Mouse (Mus musculus) midbrain, embryonic 12.5 days (tissue): ENCODE results near the gene Mlf1. TPM values are rescaled to one million over a fixed set of nuclear protein-coding genes. Genes with fewer than 3 reads are reported as not detected.

ENCODE experiments used
- ATAC-seq: fragments of 200-750 bp; cut with Nextera tagmentation; 2 replicates; pipeline ENCODE4 v1.8.0; 2017; ENCODE audit warnings: low read depth, moderate TSS enrichment, moderate library complexity; ENCODE audit not compliant: low FRiP score
- H3K27ac ChIP-seq: fragments of 300-500 bp; sonication (generic); replicated peaks from 2 replicates; pipeline ENCODE4 v1.5.1; 2016; ENCODE audit warnings: mild to moderate bottlenecking
- H3K27me3 ChIP-seq: fragments of 300-500 bp; sonication (generic); 2 replicates; pipeline ENCODE4 v1.6.1; 2016; ENCODE audit warnings: mild to moderate bottlenecking
- H3K36me3 ChIP-seq: fragments of 300-500 bp; sonication (generic); 2 replicates; pipeline ENCODE4 v1.6.1; 2016
- H3K4me1 ChIP-seq: fragments of 300-500 bp; sonication (generic); 2 replicates; pipeline ENCODE4 v1.6.1; 2016
- H3K4me2 ChIP-seq: fragments of 300-500 bp; sonication (generic); replicated peaks from 2 replicates; pipeline ENCODE4 v1.6.1; 2016; ENCODE audit warnings: mild to moderate bottlenecking, moderate library complexity
- H3K4me3 ChIP-seq: fragments of 300-500 bp; sonication (generic); 2 replicates; pipeline ENCODE4 v1.5.1; 2016; ENCODE audit warnings: mild to moderate bottlenecking
- H3K9ac ChIP-seq: fragments of 300-500 bp; sonication (generic); replicated peaks from 2 replicates; pipeline ENCODE4 v1.6.1; 2016; ENCODE audit warnings: mild to moderate bottlenecking, moderate library complexity
- H3K9me3 ChIP-seq: fragments of 300-500 bp; sonication (generic); 2 replicates; pipeline ENCODE4 v1.6.1; 2016; ENCODE audit warnings: mild to moderate bottlenecking
- WGBS: fragments of 180-500 bp; shearing (Covaris S2); methylation state at CpG from one replicate; pipeline ENCODE4 v1.1.7; 2016; 5-methylcytosine and 5-hydroxymethylcytosine counted together
- polyA plus RNA-seq: library from polyadenylated mRNA; unstranded; fragments of >200 nt; fragmentation: Nextera tagmentation; extraction: Ambion mirVana; gene quantifications from 2 replicates; pipeline ENCODE4 v1.2.1, GENCODE M21; 2016

Mlf1 gene
- polyA plus RNA-seq, 1 experiment from 2014 or later: 29.0 TPM

- Histone ChIP-seq H3K27me3 (peaks cover 5% of the 10 kb centered on the region), H3K4me3 (no peak overlapping the region), H3K9ac (no peak overlapping the region), H3K36me3 (no peaks in the 10 kb centered on the region), H3K4me1 (no peaks in the 10 kb centered on the region), H3K27ac (no peak overlapping the region), H3K4me2 (no peak overlapping the region), H3K9me3 (no peaks in the 10 kb centered on the region)
- 91% methylated on average over 6 of the region's 6 CpGs for WGBS
- no peak for ATAC-seq
Observed at GRCm38 (mm10) chr3:67367481-67367880, 6.4 kb upstream of the Mlf1 start.

GRCm38 (mm10) chr3:67369407-67370079 is 4.4 kb upstream of the Mlf1 start:
- Histone ChIP-seq H3K4me3 (no peak overlapping the region), H3K4me1 (peaks cover 4% of the 10 kb centered on the region; the same call in 1 of the 2 replicates), H3K36me3 (no peaks in the 10 kb centered on the region), H3K27ac (no peak overlapping the region), H3K9me3 (no peaks in the 10 kb centered on the region), H3K27me3 (peaks cover 17% of the 10 kb centered on the region), H3K9ac (no peak overlapping the region), H3K4me2 (no peak overlapping the region)
- ATAC-seq: no peak
- 88% methylated on average over 5 of the region's 5 CpGs for WGBS

- peaks cover 20% of the 10 kb centered on the region for H3K27me3 ChIP-seq
- H3K36me3 ChIP-seq: no peaks in the 10 kb centered on the region
- 83% methylated on average over 4 of the region's 4 CpGs for WGBS
- H3K4me2 ChIP-seq: no peak overlapping the region
- ATAC-seq: no peak
- H3K4me3 ChIP-seq: no peak overlapping the region
- no peak overlapping the region for H3K9ac ChIP-seq
- H3K9me3 ChIP-seq: no peaks in the 10 kb centered on the region
- no peak overlapping the region for H3K27ac ChIP-seq
- peaks cover 4% of the 10 kb centered on the region; the same call in 1 of the 2 replicates for H3K4me1 ChIP-seq
Observed at GRCm38 (mm10) chr3:67372194-67372593, 1.7 kb upstream of the Mlf1 start.

- Histone ChIP-seq H3K9me3 (no peaks in the 10 kb centered on the region), H3K4me2 (no peak overlapping the region), H3K27me3 (peaks cover 20% of the 10 kb centered on the region), H3K36me3 (no peaks in the 10 kb centered on the region), H3K27ac (no peak overlapping the region), H3K9ac (no peak overlapping the region), H3K4me1 (peaks cover 4% of the 10 kb centered on the region; the same call in 1 of the 2 replicates), H3K4me3 (no peak overlapping the region)
- no peak for ATAC-seq
- WGBS: 67% methylated on average over 5 of the region's 5 CpGs
Observed at GRCm38 (mm10) chr3:67372781-67373180, 1.1 kb upstream of the Mlf1 start.

- peak; percentile 64 for ATAC-seq
- Histone ChIP-seq H3K36me3 (no peaks in the 10 kb centered on the region), H3K4me1 (peaks cover 4% of the 10 kb centered on the region; the same call in 1 of the 2 replicates), H3K27ac (no peak overlapping the region), H3K4me3 (peak overlapping the region; percentile 53), H3K9me3 (no peaks in the 10 kb centered on the region), H3K9ac (peak overlapping the region; percentile 59), H3K4me2 (peak overlapping the region; percentile 86), H3K27me3 (peaks cover 20% of the 10 kb centered on the region)
- WGBS: 35% methylated on average over 7 of the region's 7 CpGs
Observed at GRCm38 (mm10) chr3:67374360-67374778, 472 bp downstream of the Mlf1 start.

GRCm38 (mm10) chr3:67375063-67375462 is 1.2 kb downstream of the Mlf1 start, which contains the start of gene Gm17402:
TSS of gene Gm17402 (minus strand) at chr3:67375163.
- peaks cover 4% of the 10 kb centered on the region; the same call in 1 of the 2 replicates for H3K4me1 ChIP-seq
- H3K9me3 ChIP-seq: no peaks in the 10 kb centered on the region
- ATAC-seq: no peak
- no peak within 1 kb of the TSS for H3K27ac ChIP-seq
- WGBS: 55% methylated on average over 3 of the region's 3 CpGs
- H3K36me3 ChIP-seq: no peaks in the 10 kb centered on the region
- peak within 1 kb of the TSS; percentile 59 for H3K9ac ChIP-seq
- peak within 1 kb of the TSS; percentile 86 for H3K4me2 ChIP-seq
- peak within 1 kb of the TSS; percentile 53 for H3K4me3 ChIP-seq
- H3K27me3 ChIP-seq: peaks cover 20% of the 10 kb centered on the region

- Histone ChIP-seq H3K4me2 (no peak overlapping the region), H3K4me1 (peaks cover 4% of the 10 kb centered on the region; the same call in 1 of the 2 replicates)
- no peak for ATAC-seq
Observed at GRCm38 (mm10) chr3:67378215-67378614, 4.3 kb downstream of the Mlf1 start.

GRCm38 (mm10) chr3:67429338-67429998 is 55.6 kb downstream of the Mlf1 start:
- Histone ChIP-seq H3K4me1 (peaks cover 9% of the 10 kb centered on the region), H3K9ac (peak overlapping the region; percentile 91; the same call in 1 of the 2 replicates), H3K27me3 (no peaks in the 10 kb centered on the region), H3K36me3 (peaks cover 28% of the 10 kb centered on the region), H3K4me2 (peak overlapping the region; percentile 88), H3K27ac (no peak overlapping the region), H3K9me3 (peaks cover 10% of the 10 kb centered on the region; the same call in 1 of the 2 replicates), H3K4me3 (peak overlapping the region; percentile 87)
- WGBS: 31% methylated on average over 8 of the region's 8 CpGs
- peak; percentile 19 for ATAC-seq

More at GRCm38 (mm10) chr3:67378215-67378614, 4.3 kb downstream of the Mlf1 start:
- no peaks in the 10 kb centered on the region for H3K36me3 ChIP-seq
- H3K9me3 ChIP-seq: no peaks in the 10 kb centered on the region
- H3K27me3 ChIP-seq: peaks cover 8% of the 10 kb centered on the region
- no peak overlapping the region for H3K9ac ChIP-seq
- H3K27ac ChIP-seq: no peak overlapping the region
- H3K4me3 ChIP-seq: no peak overlapping the region

GRCm38 (mm10) chr3:67429999-67430380 is 56.1 kb downstream of the Mlf1 start, which contains the start of gene Gfm1:
TSS of gene Gfm1 (plus strand) at chr3:67430096.
- Histone ChIP-seq H3K27ac (no peak within 1 kb of the TSS), H3K4me3 (peak within 1 kb of the TSS; percentile 87), H3K4me1 (peaks cover 9% of the 10 kb centered on the region), H3K36me3 (peaks cover 31% of the 10 kb centered on the region), H3K27me3 (no peaks in the 10 kb centered on the region), H3K9ac (peak within 1 kb of the TSS; percentile 91), H3K4me2 (peak within 1 kb of the TSS; percentile 88), H3K9me3 (peaks cover 10% of the 10 kb centered on the region; the same call in 1 of the 2 replicates)
- under 1% methylated on average over 24 of the region's 24 CpGs for WGBS
- peak; percentile 96 for ATAC-seq

- peaks cover 9% of the 10 kb centered on the region for H3K4me1 ChIP-seq
- 95% methylated on average over 6 of the region's 6 CpGs for WGBS
- ATAC-seq: no peak
- no peaks in the 10 kb centered on the region for H3K27me3 ChIP-seq
- no peak overlapping the region for H3K27ac ChIP-seq
- H3K36me3 ChIP-seq: peaks cover 63% of the 10 kb centered on the region
- H3K4me2 ChIP-seq: no peak overlapping the region
- no peak overlapping the region for H3K4me3 ChIP-seq
- no peaks in the 10 kb centered on the region for H3K9me3 ChIP-seq
- no peak overlapping the region for H3K9ac ChIP-seq
Observed at GRCm38 (mm10) chr3:67434011-67434410, 60.1 kb downstream of the Mlf1 start.

- H3K4me2 ChIP-seq: no peak overlapping the region
- H3K9me3 ChIP-seq: no peaks in the 10 kb centered on the region
- no peak overlapping the region for H3K27ac ChIP-seq
- no peak overlapping the region for H3K4me3 ChIP-seq
- no peaks in the 10 kb centered on the region for H3K27me3 ChIP-seq
- WGBS: 98% methylated on average over 2 of the region's 2 CpGs
- peaks cover 73% of the 10 kb centered on the region for H3K36me3 ChIP-seq
- H3K4me1 ChIP-seq: no peaks in the 10 kb centered on the region
- no peak overlapping the region for H3K9ac ChIP-seq
- no peak for ATAC-seq
Observed at GRCm38 (mm10) chr3:67447143-67447542, 73.2 kb downstream of the Mlf1 start.
